Mouse (Mus musculus) embryonic facial prominence, embryonic 14.5 days (tissue): ENCODE data around the gene Gosr2. TPM values are rescaled to one million over a fixed set of nuclear protein-coding genes. Genes with fewer than 3 reads are reported as not detected.

Source experiments
- ATAC-seq: fragments of 200-750 bp; cut with Nextera tagmentation; 2 replicates; pipeline ENCODE4 v1.8.0; 2017; ENCODE audit warnings: low read depth, moderate number of reproducible peaks, moderate TSS enrichment
- DNase-seq: peaks from one replicate; pipeline ENCODE4 v3.0.0-alpha.2; 2015; ENCODE audit warnings: low spot score
- H3K27ac ChIP-seq: fragments of 300-500 bp; sonication (generic); replicated peaks from 2 replicates; pipeline ENCODE4 v1.5.1; 2014; ENCODE audit warnings: low read depth, mild to moderate bottlenecking, low read length, moderate library complexity
- H3K27me3 ChIP-seq: fragments of 300-500 bp; sonication (generic); replicated peaks from 2 replicates; pipeline ENCODE4 v1.6.1; 2014; ENCODE audit warnings: low read length; ENCODE audit not compliant: control insufficient read depth, insufficient read depth
- H3K36me3 ChIP-seq: fragments of 300-500 bp; sonication (generic); 2 replicates; pipeline ENCODE4 v1.6.1; 2014; ENCODE audit warnings: low read length, mixed read lengths; ENCODE audit not compliant: control insufficient read depth, insufficient read depth
- H3K4me1 ChIP-seq: fragments of 300-500 bp; sonication (generic); 2 replicates; pipeline ENCODE4 v1.6.1; 2014; ENCODE audit warnings: antibody characterized with exemption, low read length; ENCODE audit not compliant: control insufficient read depth, insufficient read depth
- H3K4me2 ChIP-seq: fragments of 300-500 bp; sonication (generic); 2 replicates; pipeline ENCODE4 v1.6.1; 2014; ENCODE audit warnings: low read depth, mild to moderate bottlenecking, low read length, moderate library complexity, mixed read lengths
- H3K4me3 ChIP-seq: fragments of 300-500 bp; sonication (generic); 2 replicates; pipeline ENCODE4 v1.5.1; 2014; ENCODE audit warnings: low read depth, mild to moderate bottlenecking, low read length
- H3K9ac ChIP-seq: fragments of 300-500 bp; sonication (generic); 2 replicates; pipeline ENCODE4 v1.6.1; 2014; ENCODE audit warnings: low read depth, mild to moderate bottlenecking, low read length, moderate library complexity, mixed read lengths
- H3K9me3 ChIP-seq: fragments of 300-500 bp; sonication (generic); 2 replicates; pipeline ENCODE4 v1.6.1; 2016; ENCODE audit warnings: low read length; ENCODE audit not compliant: control insufficient read depth
- WGBS: fragments of 180-500 bp; shearing (Covaris S2); extraction: QIAGEN DNeasy Blood & Tissue Kit; methylation state at CpG from one replicate; pipeline ENCODE4 v1.1.7; 2014; 5-methylcytosine and 5-hydroxymethylcytosine counted together
- polyA plus RNA-seq: library from polyadenylated mRNA; unstranded; fragments of >200 nt; fragmentation: Nextera tagmentation; extraction: Ambion mirVana; gene quantifications from 2 replicates; pipeline ENCODE4 v1.2.1, GENCODE M21; 2014

The Gosr2 gene
- polyA plus RNA-seq, 1 experiment from 2014 or later = 93.7 TPM

- no peaks in the 10 kb centered on the region for H3K36me3 ChIP-seq
- ATAC-seq = no peak
- H3K27me3 ChIP-seq = no peaks in the 10 kb centered on the region
Measured at GRCm38 (mm10) chr11:103707005-103707404, 9.3 kb upstream of the Gosr2 start.

GRCm38 (mm10) chr11:103698226-103698625, 528 bp upstream of the Gosr2 start:
- Histone ChIP-seq H3K27ac (peak overlapping the region; percentile 98), H3K27me3 (no peaks in the 10 kb centered on the region), H3K36me3 (no peaks in the 10 kb centered on the region), H3K9me3 (no peaks in the 10 kb centered on the region), H3K4me2 (peak overlapping the region; percentile 66), H3K4me3 (peak overlapping the region; percentile 81), H3K4me1 (peaks cover 4% of the 10 kb centered on the region; the same call in 1 of the 2 replicates), H3K9ac (peak overlapping the region; percentile 92)
- DNase-seq (no peak), ATAC-seq (no peak)
- 63% methylated on average over 2 of the region's 2 CpGs for WGBS

More at GRCm38 (mm10) chr11:103707005-103707404, 9.3 kb upstream of the Gosr2 start:
- no peaks in the 10 kb centered on the region for H3K9me3 ChIP-seq
- H3K9ac ChIP-seq = no peak overlapping the region
- no peaks in the 10 kb centered on the region for H3K4me1 ChIP-seq
- 56% methylated on average over 8 of the region's 8 CpGs for WGBS
- no peak overlapping the region for H3K4me2 ChIP-seq
- H3K27ac ChIP-seq = no peak overlapping the region
- DNase-seq = no peak
- H3K4me3 ChIP-seq = no peak overlapping the region

GRCm38 (mm10) chr11:103696851-103697564, 690 bp downstream of the Gosr2 start:
- Histone ChIP-seq H3K9me3 (no peaks in the 10 kb centered on the region), H3K27me3 (no peaks in the 10 kb centered on the region), H3K27ac (peak overlapping the region; percentile 98), H3K4me1 (peaks cover 4% of the 10 kb centered on the region; the same call in 1 of the 2 replicates), H3K4me2 (peak overlapping the region; percentile 66), H3K36me3 (no peaks in the 10 kb centered on the region), H3K4me3 (peak overlapping the region; percentile 81), H3K9ac (peak overlapping the region; percentile 92)
- ATAC-seq (peak; percentile 47), DNase-seq (peak; percentile 56)
- 2% methylated on average over 14 of the region's 18 CpGs for WGBS

- 75% methylated on average over 1 of the region's 1 CpGs for WGBS
- Histone ChIP-seq H3K36me3 (peaks cover 11% of the 10 kb centered on the region; the same call in 1 of the 2 replicates), H3K27ac (no peak overlapping the region), H3K9me3 (no peaks in the 10 kb centered on the region), H3K4me2 (no peak overlapping the region), H3K4me1 (peaks cover 1% of the 10 kb centered on the region; the same call in 1 of the 2 replicates), H3K9ac (no peak overlapping the region), H3K4me3 (no peak overlapping the region), H3K27me3 (no peaks in the 10 kb centered on the region)
- DNase-seq (no peak), ATAC-seq (no peak)
Measured at GRCm38 (mm10) chr11:103693241-103693640, 4.5 kb downstream of the Gosr2 start.

GRCm38 (mm10) chr11:103691036-103691435, 6.7 kb downstream of the Gosr2 start:
- H3K4me2 ChIP-seq = no peak overlapping the region
- ATAC-seq (no peak), DNase-seq (no peak)
- H3K4me3 ChIP-seq = no peak overlapping the region
- no peak overlapping the region for H3K9ac ChIP-seq
- WGBS = 92% methylated on average over 1 of the region's 1 CpGs
- H3K9me3 ChIP-seq = no peaks in the 10 kb centered on the region
- H3K27me3 ChIP-seq = no peaks in the 10 kb centered on the region
- no peak overlapping the region for H3K27ac ChIP-seq
- no peaks in the 10 kb centered on the region for H3K4me1 ChIP-seq
- peaks cover 32% of the 10 kb centered on the region for H3K36me3 ChIP-seq

- H3K4me1 ChIP-seq = no peaks in the 10 kb centered on the region
- no peak overlapping the region for H3K4me3 ChIP-seq
- no peak overlapping the region for H3K4me2 ChIP-seq
- H3K9ac ChIP-seq = no peak overlapping the region
- peaks cover 53% of the 10 kb centered on the region for H3K36me3 ChIP-seq
- no peak overlapping the region for H3K27ac ChIP-seq
- DNase-seq (no peak), ATAC-seq (no peak)
- H3K9me3 ChIP-seq = no peaks in the 10 kb centered on the region
- H3K27me3 ChIP-seq = no peaks in the 10 kb centered on the region
- 18% methylated on average over 3 of the region's 3 CpGs for WGBS
Measured at GRCm38 (mm10) chr11:103688980-103689378, 8.7 kb downstream of the Gosr2 start.

- no peak for DNase-seq
Measured at GRCm38 (mm10) chr11:103688271-103688979, 9.3 kb downstream of the Gosr2 start.

GRCm38 (mm10) chr11:103686706-103687105, 11.0 kb downstream of the Gosr2 start:
- H3K36me3 ChIP-seq = peaks cover 75% of the 10 kb centered on the region
- DNase-seq = no peak

More at GRCm38 (mm10) chr11:103688271-103688979, 9.3 kb downstream of the Gosr2 start:
- no peak overlapping the region for H3K4me2 ChIP-seq
- peaks cover 58% of the 10 kb centered on the region for H3K36me3 ChIP-seq
- no peak for ATAC-seq
- 56% methylated on average over 6 of the region's 6 CpGs for WGBS
- H3K9me3 ChIP-seq = no peaks in the 10 kb centered on the region
- no peak overlapping the region for H3K4me3 ChIP-seq
- no peaks in the 10 kb centered on the region for H3K4me1 ChIP-seq
- H3K9ac ChIP-seq = no peak overlapping the region
- H3K27ac ChIP-seq = no peak overlapping the region
- H3K27me3 ChIP-seq = no peaks in the 10 kb centered on the region

More at GRCm38 (mm10) chr11:103686706-103687105, 11.0 kb downstream of the Gosr2 start:
- no peak overlapping the region for H3K9ac ChIP-seq
- H3K4me3 ChIP-seq = no peak overlapping the region
- WGBS = 59% methylated on average over 6 of the region's 6 CpGs
- H3K4me1 ChIP-seq = no peaks in the 10 kb centered on the region
- no peak overlapping the region for H3K4me2 ChIP-seq
- ATAC-seq = 0 out of 2 replicates have a peak, but pooled peaks have one; percentile 9
- no peaks in the 10 kb centered on the region for H3K27me3 ChIP-seq
- H3K9me3 ChIP-seq = no peaks in the 10 kb centered on the region
- H3K27ac ChIP-seq = no peak overlapping the region
